Mouse (Mus musculus) myocyte (in vitro differentiated cells): ENCODE measurements around the gene Vamp8. TPM values are rescaled to one million over a fixed set of nuclear protein-coding genes. Genes with fewer than 3 reads are reported as not detected.

ENCODE experiments used
- H3K27me3 ChIP-seq: one replicate; pipeline ENCODE4 v1.6.1; 2011; ENCODE audit not compliant: control insufficient read depth, insufficient read depth, insufficient read length
- H3K36me3 ChIP-seq: one replicate; pipeline ENCODE4 v1.6.1; 2011; ENCODE audit not compliant: control insufficient read depth, insufficient read depth
- H3K4me2 ChIP-seq: one replicate; pipeline ENCODE4 v1.6.1; 2011; ENCODE audit warnings: low read depth, control low read depth
- H3K4me3 ChIP-seq: one replicate; pipeline ENCODE4 v1.5.1; 2011; ENCODE audit warnings: mild to moderate bottlenecking, control low read depth, moderate library complexity
- H3K79me2 ChIP-seq: one replicate; pipeline ENCODE4 v1.6.1; 2011; ENCODE audit not compliant: control insufficient read depth, insufficient read depth
- H3ac ChIP-seq: one replicate; pipeline ENCODE4 v1.6.1; 2011; ENCODE audit not compliant: control insufficient read depth, insufficient read length
- CEBPB ChIP-seq: IDR thresholded peaks from 2 replicates; pipeline ENCODE4 v1.6.1; 2011; ENCODE audit warnings: mild to moderate bottlenecking, moderate library complexity; ENCODE audit not compliant: poor library complexity, insufficient read depth, severe bottlenecking
- E2F4 ChIP-seq: IDR thresholded peaks from one replicate; pipeline ENCODE4 v1.6.1; 2011; ENCODE audit warnings: mild to moderate bottlenecking, control low read depth, moderate library complexity; ENCODE audit not compliant: insufficient read depth
- MAX ChIP-seq: IDR thresholded peaks from one replicate; pipeline ENCODE4 v1.6.1; 2011; ENCODE audit warnings: low read depth, mild to moderate bottlenecking, control low read depth
- MYOD1 ChIP-seq, 3 experiments: IDR thresholded peaks; one replicate each; pipeline ENCODE4 v1.6.1; 2011; ENCODE audit warnings: control low read depth in 2 of 3, low read depth in 2 of 3, mild to moderate bottlenecking in 2 of 3, moderate library complexity in 1 of 3; ENCODE audit not compliant: insufficient read length in 2 of 3, control insufficient read depth in 1 of 3
- MYOG ChIP-seq, 3 experiments: IDR thresholded peaks; one replicate each; pipeline ENCODE4 v1.6.1; 2011; ENCODE audit warnings: control low read depth in 2 of 3, low read depth in 2 of 3, mild to moderate bottlenecking in 2 of 3; ENCODE audit not compliant: insufficient read length in 2 of 3, control insufficient read depth in 1 of 3, insufficient read depth in 1 of 3
- POLR2A ChIP-seq: IDR thresholded peaks from one replicate; pipeline ENCODE4 v1.6.1; 2011; ENCODE audit warnings: low read depth, mild to moderate bottlenecking, control low read depth, moderate library complexity; ENCODE audit not compliant: insufficient read length
- POLR2AphosphoS2 ChIP-seq: IDR thresholded peaks from one replicate; pipeline ENCODE4 v1.6.1; 2011; ENCODE audit warnings: low read depth, control low read depth; ENCODE audit not compliant: insufficient read length
- REST ChIP-seq: IDR thresholded peaks from one replicate; pipeline ENCODE4 v1.6.1; 2011; ENCODE audit warnings: mild to moderate bottlenecking, control low read depth, moderate library complexity; ENCODE audit not compliant: insufficient read depth, insufficient read length
- SRF ChIP-seq: IDR thresholded peaks from one replicate; pipeline ENCODE4 v1.6.1; 2011; ENCODE audit warnings: low read depth; ENCODE audit not compliant: control insufficient read depth, insufficient read length
- TCF12 ChIP-seq: IDR thresholded peaks from one replicate; pipeline ENCODE4 v1.6.1; 2011; ENCODE audit warnings: mild to moderate bottlenecking, control low read depth; ENCODE audit not compliant: poor library complexity, insufficient read depth, severe bottlenecking
- TCF3 ChIP-seq: IDR thresholded peaks from one replicate; pipeline ENCODE4 v1.6.1; 2011; ENCODE audit warnings: low read depth, control low read depth; ENCODE audit not compliant: insufficient read length
- USF1 ChIP-seq: IDR thresholded peaks from one replicate; pipeline ENCODE4 v1.6.1; 2011; ENCODE audit warnings: low read depth, mild to moderate bottlenecking, control low read depth, moderate library complexity
- polyA plus RNA-seq: library from polyadenylated mRNA; unstranded; fragments of >200 nt; fragmentation: generic; extraction: Trizol; gene quantifications from one replicate; pipeline ENCODE4 v1.2.1, GENCODE M21; 2012; ENCODE audit warnings: missing spikeins

Gene Vamp8
- polyA plus RNA-seq, 1 experiment = 107 TPM

GRCm38 (mm10) chr6:72364009-72364408 is 26.5 kb downstream of the Vamp8 start:
- no peaks in the 10 kb centered on the region for H3K27me3 ChIP-seq
- H3K36me3 ChIP-seq = peaks cover 11% of the 10 kb centered on the region
- H3K79me2 ChIP-seq = peaks cover 14% of the 10 kb centered on the region
- no peak overlapping the region for H3ac ChIP-seq
- TF ChIP-seq REST = no peak
- TF ChIP-seq SRF = no peak
- no peak for TF ChIP-seq MYOD1 (IDR thresholded peaks at IDR 0.05; ENCODE audit: control insufficient read depth in 1 of 3, insufficient read length in 2 of 3, low read depth in 2 of 3)
- no peak for TF ChIP-seq POLR2A
- H3K4me2 ChIP-seq = no peak overlapping the region
- no peak overlapping the region for H3K4me3 ChIP-seq

DNA sequence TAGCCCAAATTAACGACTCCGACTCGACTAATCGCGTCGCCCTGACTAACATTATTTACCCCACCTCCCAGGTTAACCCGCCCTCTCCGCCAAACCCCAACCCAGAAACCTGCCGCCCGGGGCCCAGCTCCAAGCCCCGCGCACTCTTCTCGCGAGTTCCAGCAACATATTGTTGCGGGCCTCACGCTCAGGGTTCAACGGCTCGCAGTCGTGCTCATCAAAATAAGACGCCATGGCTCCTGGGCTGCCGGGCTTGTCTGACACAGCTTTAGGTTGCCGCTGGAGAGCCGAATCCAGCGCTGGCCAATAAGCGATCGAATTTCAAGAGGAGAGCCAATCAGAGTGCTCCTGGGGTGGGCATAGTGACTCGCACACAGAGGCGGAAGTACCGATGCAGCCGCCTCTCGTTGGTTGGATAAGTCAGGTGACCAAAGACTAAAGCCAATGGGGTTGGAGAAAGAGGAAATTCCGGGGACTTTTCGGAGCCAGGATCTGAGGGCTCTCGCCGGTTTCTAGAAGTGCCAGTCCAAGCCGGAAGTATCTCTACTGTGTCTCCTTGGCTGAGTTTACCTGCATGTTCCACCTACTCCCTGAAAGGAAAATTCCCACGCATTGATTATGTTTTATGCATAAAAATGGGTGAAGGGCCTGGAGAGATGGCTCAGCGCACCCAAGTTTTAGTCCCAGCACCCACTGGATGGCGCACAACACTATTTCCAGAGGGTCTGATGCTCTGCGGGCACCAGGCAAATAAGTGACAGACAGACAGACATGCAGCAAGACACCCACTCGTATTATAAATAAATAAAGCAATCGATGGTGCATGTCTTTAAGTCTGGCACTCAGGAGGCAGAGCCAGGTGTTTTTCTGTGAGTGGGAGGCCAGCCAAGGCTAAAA is 28.1 kb downstream of the Vamp8 start:
- TF ChIP-seq POLR2A (peak; percentile 67), CEBPB (no peak), E2F4 (peak; percentile 50), SRF (no peak), POLR2AphosphoS2 (peak; percentile 72), USF1 (peak; percentile 94)
- H3K27me3 ChIP-seq = no peaks in the 10 kb centered on the region

DNA sequence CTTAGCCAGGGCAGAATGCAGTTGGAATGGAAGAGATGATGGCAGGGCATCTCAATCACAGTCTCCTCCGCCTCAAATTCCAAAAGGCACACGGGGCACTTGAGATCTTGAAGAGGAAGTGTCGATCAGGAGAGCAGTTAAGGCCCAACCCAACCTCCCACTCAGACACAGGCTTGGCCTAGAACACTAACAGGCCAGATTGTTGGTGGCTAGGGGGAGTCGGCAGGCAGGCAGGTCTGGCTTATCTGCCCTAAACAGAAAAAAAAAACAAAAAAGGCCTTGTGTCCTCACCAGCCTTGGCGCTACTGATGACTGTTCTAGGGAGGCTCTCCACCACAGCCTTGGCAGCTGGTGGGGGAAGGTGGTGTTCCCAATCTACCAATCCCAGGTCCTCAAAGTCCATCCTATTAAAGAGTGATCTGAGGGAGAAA is 29.4 kb downstream of the Vamp8 start:
- TF ChIP-seq REST (no peak), CEBPB (no peak), POLR2AphosphoS2 (peak; percentile 52), E2F4 (no peak), MAX (no peak), MYOG (IDR thresholded peaks at IDR 0.05; ENCODE audit: control insufficient read depth in 1 of 3, insufficient read depth in 1 of 3, insufficient read length in 2 of 3, low read depth in 2 of 3) (no peak), MYOD1 (IDR thresholded peaks at IDR 0.05; ENCODE audit: control insufficient read depth in 1 of 3, insufficient read length in 2 of 3, low read depth in 2 of 3) (no peak), POLR2A (peak; percentile 13)
- H3K4me3 ChIP-seq = peak overlapping the region; percentile 69
- H3K4me2 ChIP-seq = peak overlapping the region; percentile 95
- H3K79me2 ChIP-seq = peaks cover 14% of the 10 kb centered on the region
- peak overlapping the region; percentile 58 for H3ac ChIP-seq
- H3K27me3 ChIP-seq = no peaks in the 10 kb centered on the region
- H3K36me3 ChIP-seq = peaks cover 8% of the 10 kb centered on the region

More for the DNA sequence above, 28.1 kb downstream of the Vamp8 start:
- peaks cover 14% of the 10 kb centered on the region for H3K79me2 ChIP-seq
- peak overlapping the region; percentile 95 for H3K4me2 ChIP-seq
- peaks cover 8% of the 10 kb centered on the region for H3K36me3 ChIP-seq
- H3ac ChIP-seq = peak overlapping the region; percentile 58
- H3K4me3 ChIP-seq = peak overlapping the region; percentile 69

DNA sequence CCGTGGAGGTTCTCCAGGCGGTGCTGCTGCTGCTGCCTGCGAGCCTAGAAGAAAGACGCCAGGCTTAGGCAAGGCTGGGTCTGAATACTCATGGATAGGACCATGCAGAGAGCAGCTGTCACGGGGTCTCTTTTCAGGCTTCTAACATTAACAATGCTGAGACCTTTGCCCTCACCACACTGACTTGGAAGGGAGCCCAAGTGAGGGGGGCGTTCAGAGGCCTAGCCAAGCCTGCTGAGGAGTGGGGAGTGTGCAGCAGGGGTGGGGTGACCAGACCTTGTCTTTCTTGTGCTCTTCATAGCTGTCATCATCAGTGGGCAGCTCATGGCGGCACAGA is 29.9 kb downstream of the Vamp8 start:
- Histone ChIP-seq H3ac (no peak overlapping the region), H3K79me2 (peaks cover 14% of the 10 kb centered on the region), H3K36me3 (peaks cover 8% of the 10 kb centered on the region), H3K27me3 (no peaks in the 10 kb centered on the region), H3K4me3 (peak overlapping the region; percentile 69), H3K4me2 (peak overlapping the region; percentile 95)
- TF ChIP-seq MYOD1 (IDR thresholded peaks at IDR 0.05; ENCODE audit: control insufficient read depth in 1 of 3, insufficient read length in 2 of 3, low read depth in 2 of 3) = no peak
- no peak for TF ChIP-seq TCF3
- TF ChIP-seq TCF12 = no peak
- TF ChIP-seq REST = no peak
- peak; percentile 5 for TF ChIP-seq POLR2A
- no peak for TF ChIP-seq MAX
- no peak for TF ChIP-seq POLR2AphosphoS2
- no peak for TF ChIP-seq E2F4

- TF ChIP-seq POLR2A (peak; percentile 1), SRF (no peak)
- Histone ChIP-seq H3K79me2 (peaks cover 14% of the 10 kb centered on the region), H3K27me3 (no peaks in the 10 kb centered on the region), H3K4me2 (peak overlapping the region; percentile 95), H3ac (no peak overlapping the region), H3K4me3 (peak overlapping the region; percentile 69), H3K36me3 (peaks cover 8% of the 10 kb centered on the region)
Observed at GRCm38 (mm10) chr6:72359891-72360598, 30.5 kb downstream of the Vamp8 start.

DNA sequence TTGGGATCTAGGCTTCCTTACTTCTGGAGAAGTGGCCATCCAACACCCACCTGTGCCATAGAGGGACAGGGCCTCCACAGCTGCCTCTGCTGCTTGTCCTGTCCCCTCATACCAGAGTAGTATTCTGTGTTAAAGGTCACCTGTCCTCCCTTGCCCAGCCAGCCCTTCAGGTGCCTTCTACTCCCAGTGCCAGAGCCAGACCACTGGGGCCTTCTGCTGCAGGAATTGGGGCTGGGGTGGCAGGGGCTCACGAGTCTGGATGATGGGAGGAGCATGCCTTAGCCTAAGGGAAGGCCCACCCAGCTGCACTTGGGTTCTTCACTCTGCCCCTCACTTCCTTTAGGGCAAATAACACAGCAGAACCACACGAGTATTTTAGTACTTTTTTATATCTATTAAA is 31.2 kb downstream of the Vamp8 start:
- Histone ChIP-seq H3ac (no peak overlapping the region), H3K36me3 (peaks cover 8% of the 10 kb centered on the region), H3K79me2 (peaks cover 14% of the 10 kb centered on the region), H3K27me3 (no peaks in the 10 kb centered on the region), H3K4me3 (no peak overlapping the region), H3K4me2 (no peak overlapping the region)
- TF ChIP-seq POLR2AphosphoS2 = peak; percentile 43
- no peak for TF ChIP-seq SRF
- no peak for TF ChIP-seq MYOG (IDR thresholded peaks at IDR 0.05; ENCODE audit: control insufficient read depth in 1 of 3, insufficient read depth in 1 of 3, insufficient read length in 2 of 3, low read depth in 2 of 3)
